Mouse (Mus musculus): ENCODE data around the gene Phf13.

DNA sequence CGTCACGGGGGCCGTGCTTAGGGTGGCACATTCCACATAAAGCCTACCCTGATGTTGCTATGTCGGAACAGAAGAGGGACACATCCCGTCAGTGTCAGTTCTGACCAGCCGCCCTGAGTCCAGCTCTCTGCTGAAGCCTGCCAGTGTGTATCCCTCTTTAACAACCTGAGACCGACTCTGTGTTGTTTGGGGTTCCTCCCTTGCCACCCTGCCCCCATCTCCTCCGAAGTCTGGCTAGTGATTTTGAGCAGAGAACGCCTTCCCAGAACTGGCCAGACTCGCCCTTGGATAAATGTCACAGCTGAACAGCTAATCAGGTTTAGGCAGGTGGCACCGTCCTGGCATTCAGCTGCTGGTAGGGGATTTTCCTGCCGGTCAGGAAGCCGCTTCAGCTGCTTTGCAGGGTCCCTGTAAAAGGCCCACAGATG, 14.7 kb upstream of the Phf13 start:
- no peak for TF ChIP-seq ZC3H11A (IDR thresholded peaks at IDR 0.05; ENCODE audit: borderline replicate concordance, low read depth, low read length)
- TF ChIP-seq CHD2 (IDR thresholded peaks at IDR 0.05; ENCODE audit: low read depth, low read length) = no peak
- no peak for TF ChIP-seq MAFK (IDR thresholded peaks at IDR 0.05; ENCODE audit: insufficient read depth, low read depth, low read length)
- TF ChIP-seq ZNF384 (IDR thresholded peaks at IDR 0.05; ENCODE audit: low read depth, low read length) = no peak
- TF ChIP-seq HCFC1 (IDR thresholded peaks at IDR 0.05; ENCODE audit: borderline replicate concordance, insufficient read depth, low read length) = no peak

Measured in ES-E14 (cell line).